Mouse (Mus musculus): Measurements from ENCODE around the gene Smug1.

DNA sequence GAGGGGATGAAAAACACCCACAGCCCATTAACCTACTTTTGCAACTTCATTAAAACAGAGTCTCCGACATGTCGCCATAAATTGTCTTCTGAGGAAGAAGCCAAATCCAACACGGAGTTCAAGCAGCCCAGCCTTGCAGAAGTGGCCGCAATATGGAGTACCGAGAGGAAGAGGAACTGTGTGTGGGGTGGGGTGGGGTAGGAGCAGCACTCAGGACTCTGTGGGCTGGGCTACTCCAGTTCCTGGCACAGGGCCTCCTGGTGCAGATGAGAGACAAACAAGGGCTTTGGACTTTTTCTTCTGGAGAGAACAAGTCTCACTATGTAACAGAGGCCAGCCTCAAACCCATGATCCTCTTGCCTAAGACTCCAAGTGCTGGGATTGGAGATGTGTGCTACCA, 40.9 kb downstream of the Smug1 start:
- no peak for TF ChIP-seq CTCF (IDR thresholded peaks at IDR 0.05)
- TF ChIP-seq EP300 (IDR thresholded peaks at IDR 0.05) = no peak

Data from lung, postnatal 0 days (tissue).